Mouse (Mus musculus): ENCODE data around the gene Prrt1. TPM values are rescaled to one million over a fixed set of nuclear protein-coding genes. Genes with fewer than 3 reads are reported as not detected.

The Prrt1 gene
- polyA plus RNA-seq, 1 experiment, result 150 TPM

DNA sequence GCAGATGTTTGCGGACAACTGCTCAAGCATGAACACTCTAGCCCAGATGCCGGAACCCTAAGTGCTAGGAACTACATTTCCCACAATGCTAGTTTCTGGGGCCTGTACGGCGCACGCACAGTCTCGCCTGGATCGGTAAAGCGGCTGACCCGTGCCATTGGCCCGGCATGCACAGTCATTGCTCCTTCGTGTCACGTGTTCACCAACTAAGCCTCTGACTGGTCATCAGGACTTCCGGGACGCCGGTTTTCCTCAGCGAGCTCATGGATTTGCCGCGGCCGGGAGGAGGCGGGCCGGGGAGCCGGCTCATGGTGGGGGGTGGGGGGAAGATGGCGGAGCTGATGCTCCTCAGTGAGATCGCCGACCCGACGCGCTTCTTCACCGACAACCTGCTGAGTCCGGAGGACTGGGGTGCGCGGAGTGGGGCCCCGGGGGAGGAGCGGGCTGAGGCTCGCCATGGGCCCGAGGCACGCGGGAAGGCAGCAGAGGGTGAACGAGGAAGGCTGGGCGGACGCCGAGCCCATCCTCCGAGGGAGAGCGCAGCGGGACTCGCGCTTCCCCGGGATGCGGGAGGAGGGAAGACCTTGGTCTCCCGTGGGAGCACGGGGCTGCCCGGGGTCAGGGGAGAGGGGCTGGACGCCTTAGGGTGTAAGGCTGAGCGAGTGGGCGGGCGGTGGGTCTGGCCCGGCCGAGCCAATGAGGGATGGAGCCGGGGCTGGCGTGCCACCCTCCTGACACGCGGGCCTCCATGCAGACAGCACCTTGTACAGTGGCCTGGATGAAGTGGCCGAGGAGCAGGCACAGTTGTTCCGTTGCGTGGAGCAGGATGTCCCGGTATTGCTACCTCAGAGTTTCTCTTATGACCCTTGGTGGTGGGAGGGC lies 17.8 kb downstream of the Prrt1 start, which contains the start of gene Atf6b:
Gene Atf6b, plus strand, starts transcription at position 241 of the 882 bp plus-strand sequence.
- DNase-seq (ENCODE audit: extremely low spot score in 1 of 2, low spot score in 1 of 2), result peak; percentile 98

GRCm38 (mm10) chr17:34648141-34648890 lies 19.0 kb downstream of the Prrt1 start:
- DNase-seq (ENCODE audit: extremely low spot score in 1 of 2, low spot score in 1 of 2), result no peak

GRCm38 (mm10) chr17:34649106-34649864 lies 20.0 kb downstream of the Prrt1 start:
- DNase-seq (ENCODE audit: extremely low spot score in 1 of 2, low spot score in 1 of 2), result no peak

DNA sequence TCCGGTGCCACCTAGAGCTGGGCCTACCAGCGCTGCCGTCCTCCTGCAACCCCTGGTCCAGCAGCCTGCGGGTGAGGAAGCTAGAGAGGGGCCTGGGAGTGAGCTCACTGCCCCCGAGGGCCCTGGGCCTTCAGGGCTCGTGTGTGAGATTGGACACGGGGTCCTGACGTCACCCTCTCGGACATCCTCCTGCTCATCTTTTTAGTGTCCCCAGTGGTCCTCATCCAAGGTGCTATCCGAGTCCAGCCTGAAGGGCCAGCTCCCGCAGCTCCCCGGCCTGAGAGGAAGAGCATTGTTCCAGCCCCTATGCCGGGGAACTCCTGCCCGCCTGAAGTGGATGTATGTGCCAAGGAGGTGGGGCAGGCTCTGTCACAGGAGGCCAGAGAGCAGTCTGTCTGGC lies 21.4 kb downstream of the Prrt1 start:
- DNase-seq (ENCODE audit: extremely low spot score in 1 of 2, low spot score in 1 of 2), result no peak

DNA sequence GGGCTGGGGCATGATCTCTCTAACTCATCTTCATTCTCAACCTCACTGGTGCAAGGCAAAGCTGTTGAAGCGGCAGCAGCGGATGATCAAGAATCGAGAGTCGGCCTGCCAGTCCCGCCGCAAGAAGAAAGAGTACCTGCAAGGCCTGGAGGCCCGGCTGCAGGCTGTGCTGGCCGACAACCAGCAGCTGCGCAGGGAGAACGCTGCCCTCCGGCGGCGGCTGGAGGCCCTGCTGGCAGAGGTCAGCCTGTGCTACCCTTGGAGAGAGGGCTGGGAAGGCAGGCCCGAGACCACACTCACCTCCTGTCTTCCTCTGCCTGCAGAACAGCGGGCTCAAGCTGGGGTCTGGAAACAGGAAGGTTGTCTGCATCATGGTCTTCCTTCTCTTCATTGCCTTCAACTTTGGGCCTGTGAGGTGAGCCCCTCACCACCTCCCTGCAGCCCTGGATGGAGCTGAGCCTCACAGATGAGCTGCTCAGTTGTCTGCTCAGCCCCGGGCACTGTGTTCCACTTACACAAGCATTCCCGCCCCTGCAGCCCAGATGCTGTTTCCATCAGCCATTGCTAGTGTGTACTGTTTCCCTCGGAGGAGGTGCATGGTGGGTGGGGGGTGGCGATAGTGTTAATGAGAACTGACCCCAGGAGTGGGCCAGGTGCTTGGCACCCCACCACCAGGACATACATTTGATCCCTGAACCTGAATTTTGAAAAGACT lies 22.3 kb downstream of the Prrt1 start:
- no peak for DNase-seq (ENCODE audit: extremely low spot score in 1 of 2, low spot score in 1 of 2)

- DNase-seq (ENCODE audit: extremely low spot score in 1 of 2, low spot score in 1 of 2), result no peak
Observed at GRCm38 (mm10) chr17:34652546-34652945, 23.2 kb downstream of the Prrt1 start.

DNA sequence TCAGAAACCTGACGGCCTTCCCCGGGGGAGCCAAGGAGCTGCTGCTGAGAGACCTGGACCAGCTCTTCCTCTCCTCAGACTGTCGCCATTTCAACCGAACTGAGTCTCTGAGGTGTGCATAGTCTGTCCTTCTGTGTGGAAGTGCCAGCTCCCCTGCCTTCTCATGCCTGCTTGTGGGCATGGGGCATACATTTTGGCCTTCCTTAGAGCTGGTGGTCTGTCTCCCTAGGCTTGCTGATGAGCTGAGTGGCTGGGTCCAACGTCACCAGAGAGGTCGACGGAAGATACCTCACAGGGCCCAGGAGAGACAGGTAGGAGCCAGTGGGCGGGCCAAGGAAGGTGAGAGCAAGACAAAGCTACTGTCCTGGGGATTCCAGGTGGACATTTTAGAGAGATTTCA lies 23.7 kb downstream of the Prrt1 start:
- DNase-seq (ENCODE audit: extremely low spot score in 1 of 2, low spot score in 1 of 2), result no peak

- DNase-seq (ENCODE audit: extremely low spot score in 1 of 2, low spot score in 1 of 2), result peak in 1 of 2 experiments; percentile 75
Observed at GRCm38 (mm10) chr17:34653746-34654285, 24.5 kb downstream of the Prrt1 start.

- DNase-seq (ENCODE audit: extremely low spot score in 1 of 2, low spot score in 1 of 2), result no peak
Observed at GRCm38 (mm10) chr17:34654392-34654791, 25.1 kb downstream of the Prrt1 start.

GRCm38 (mm10) chr17:34655160-34655559 lies 25.8 kb downstream of the Prrt1 start:
- DNase-seq (ENCODE audit: extremely low spot score in 1 of 2, low spot score in 1 of 2), result no peak

- peak in 1 of 2 experiments; percentile 54 for DNase-seq (ENCODE audit: extremely low spot score in 1 of 2, low spot score in 1 of 2)
Observed at GRCm38 (mm10) chr17:34655581-34655991, 26.3 kb downstream of the Prrt1 start.

- DNase-seq (ENCODE audit: extremely low spot score in 1 of 2, low spot score in 1 of 2), result no peak
Observed at GRCm38 (mm10) chr17:34656666-34657065, 27.3 kb downstream of the Prrt1 start.

DNA sequence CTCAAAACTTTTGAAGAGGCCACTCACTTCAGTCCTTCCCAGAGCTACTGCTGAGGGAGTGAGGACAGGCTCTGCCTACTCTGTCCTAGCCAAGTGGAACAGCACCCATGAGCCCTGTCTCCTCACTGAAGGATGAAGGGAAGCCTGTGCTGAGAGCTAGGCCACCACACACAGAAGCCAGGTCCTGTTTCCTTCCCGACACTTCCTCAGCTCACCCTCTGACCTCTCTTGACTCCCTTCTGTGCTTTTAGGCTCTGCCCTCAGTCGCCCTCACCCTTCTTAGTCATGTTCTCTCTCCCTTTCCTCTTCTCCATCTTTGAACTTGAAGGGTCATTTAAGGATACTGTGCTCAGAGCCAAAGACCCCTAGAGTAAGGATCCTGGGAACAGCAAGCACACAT lies 27.9 kb downstream of the Prrt1 start:
- DNase-seq (ENCODE audit: extremely low spot score in 1 of 2, low spot score in 1 of 2), result no peak

DNA sequence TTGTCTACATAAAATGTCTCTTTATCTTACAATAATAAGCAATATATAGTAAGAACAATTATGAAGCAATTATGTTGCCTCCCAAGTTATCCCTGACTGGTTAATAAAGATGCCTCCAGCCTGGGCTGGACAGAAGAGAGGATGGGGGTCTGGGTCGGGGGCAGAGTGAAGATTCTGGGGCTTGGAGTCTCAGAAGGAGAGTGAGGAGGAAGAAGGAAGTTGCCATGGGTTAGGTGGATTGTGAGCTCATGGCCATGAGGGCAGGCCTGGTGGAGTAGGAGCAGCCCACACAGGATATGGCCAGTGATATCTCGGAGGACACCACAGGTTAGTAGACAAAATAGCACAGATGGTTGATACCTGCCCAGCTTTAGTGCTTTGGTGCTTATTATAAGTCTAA lies 28.8 kb downstream of the Prrt1 start:
- no peak for DNase-seq (ENCODE audit: extremely low spot score in 1 of 2, low spot score in 1 of 2)

- no peak for DNase-seq (ENCODE audit: extremely low spot score in 1 of 2, low spot score in 1 of 2)
Observed at GRCm38 (mm10) chr17:34658591-34658990, 29.3 kb downstream of the Prrt1 start.

DNA sequence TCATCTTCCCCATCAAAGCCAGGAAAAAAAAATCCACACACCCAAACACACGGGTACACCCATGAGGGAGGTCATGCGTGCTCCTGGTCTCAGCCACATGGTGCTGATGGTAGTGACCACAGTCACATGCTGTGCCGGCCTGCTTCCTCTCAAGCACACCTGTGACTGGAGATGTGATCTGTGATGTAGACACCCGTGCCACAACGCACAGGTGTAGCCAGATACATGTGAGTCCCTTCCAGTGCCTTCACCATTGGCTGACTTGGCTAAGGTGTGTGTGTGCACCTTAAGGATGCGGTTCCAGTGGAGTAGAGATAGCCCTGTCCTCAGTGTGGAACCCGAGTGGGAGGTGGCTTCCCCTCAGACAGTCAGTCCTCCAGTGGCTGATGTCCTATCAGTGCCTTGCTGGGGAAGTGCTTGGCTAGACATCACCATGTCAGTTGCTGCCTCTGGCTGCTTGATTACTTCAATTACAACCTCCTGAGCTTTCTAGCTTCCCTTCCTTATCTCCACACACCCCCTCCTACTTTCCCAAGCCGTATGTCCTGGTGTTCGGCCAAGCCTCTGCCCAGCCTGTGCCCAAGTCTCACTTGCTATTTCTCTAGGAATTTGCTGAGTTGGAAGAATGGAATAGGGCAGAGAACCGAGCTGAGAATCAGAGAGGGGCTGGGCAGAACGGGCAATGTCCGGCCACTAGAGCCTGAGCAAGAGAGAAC lies 30.0 kb downstream of the Prrt1 start:
- DNase-seq (ENCODE audit: extremely low spot score in 1 of 2, low spot score in 1 of 2), result no peak

- DNase-seq (ENCODE audit: extremely low spot score in 1 of 2, low spot score in 1 of 2), result no peak
Observed at GRCm38 (mm10) chr17:34659897-34660214, 30.5 kb downstream of the Prrt1 start.

DNA sequence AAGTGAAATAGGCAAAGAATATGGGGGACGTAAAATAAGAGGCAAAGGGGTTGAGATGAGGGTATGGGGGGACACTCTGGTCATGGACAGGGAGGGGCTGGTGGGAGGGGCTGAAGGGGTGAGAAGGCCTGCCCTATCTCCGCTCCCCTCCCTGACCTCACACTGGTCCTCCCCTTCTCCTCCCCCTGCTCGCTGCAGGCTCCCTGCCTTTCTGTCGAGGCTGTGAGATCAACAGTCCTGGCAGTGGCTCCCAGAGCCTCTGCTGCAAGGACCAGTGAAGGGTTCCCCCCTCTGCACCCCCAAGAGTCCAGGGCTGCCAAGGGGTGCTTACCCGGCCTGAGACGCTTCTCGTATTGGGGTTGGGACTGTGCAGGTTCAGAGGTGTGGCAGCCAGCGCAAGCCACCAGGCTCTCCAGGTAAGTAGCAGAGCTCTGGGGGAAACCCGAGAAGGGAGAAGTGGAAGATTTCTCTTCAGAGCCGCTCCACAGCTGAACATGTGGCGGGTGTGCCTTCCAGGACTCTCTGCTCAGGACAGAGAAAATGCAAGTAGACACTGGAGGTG lies 31.0 kb downstream of the Prrt1 start:
- DNase-seq (ENCODE audit: extremely low spot score in 1 of 2, low spot score in 1 of 2), result no peak

GRCm38 (mm10) chr17:34661121-34661591 lies 31.8 kb downstream of the Prrt1 start:
- DNase-seq (ENCODE audit: extremely low spot score in 1 of 2, low spot score in 1 of 2), result no peak

Data from frontal cortex, adult 2 months (tissue).